Mouse (Mus musculus) erythroid progenitor cell, adult 5-6 weeks (primary cell): ENCODE results near the gene Sptlc2. TPM values are rescaled to one million over a fixed set of nuclear protein-coding genes. Genes with fewer than 3 reads are reported as not detected.

Experiments
- ATAC-seq: replicated peaks from 2 replicates; pipeline ENCODE4 v1.8.0; 2016; ENCODE audit warnings: moderate number of reproducible peaks, mild to moderate bottlenecking, moderate TSS enrichment, inconsistent platforms; ENCODE audit not compliant: poor library complexity, low FRiP score, severe bottlenecking
- total RNA-seq, 2 experiments: library from RNA; stranded (forward) in 1 of 2; stranded (reverse) in 1 of 2; fragments of 150-400 nt in 1 of 2; fragments of 186-747, 209-891 nt in 1 of 2; gene quantifications; 2 replicates each; pipeline versions ENCODE4 v1.2.3 to v1.2.4; 2015 to 2017; ENCODE audit warnings: low replicate concordance in 2 of 2

Sptlc2 gene
- total RNA-seq, 2 experiments from 2014 or later = 40.2 to 45.7 TPM

DNA sequence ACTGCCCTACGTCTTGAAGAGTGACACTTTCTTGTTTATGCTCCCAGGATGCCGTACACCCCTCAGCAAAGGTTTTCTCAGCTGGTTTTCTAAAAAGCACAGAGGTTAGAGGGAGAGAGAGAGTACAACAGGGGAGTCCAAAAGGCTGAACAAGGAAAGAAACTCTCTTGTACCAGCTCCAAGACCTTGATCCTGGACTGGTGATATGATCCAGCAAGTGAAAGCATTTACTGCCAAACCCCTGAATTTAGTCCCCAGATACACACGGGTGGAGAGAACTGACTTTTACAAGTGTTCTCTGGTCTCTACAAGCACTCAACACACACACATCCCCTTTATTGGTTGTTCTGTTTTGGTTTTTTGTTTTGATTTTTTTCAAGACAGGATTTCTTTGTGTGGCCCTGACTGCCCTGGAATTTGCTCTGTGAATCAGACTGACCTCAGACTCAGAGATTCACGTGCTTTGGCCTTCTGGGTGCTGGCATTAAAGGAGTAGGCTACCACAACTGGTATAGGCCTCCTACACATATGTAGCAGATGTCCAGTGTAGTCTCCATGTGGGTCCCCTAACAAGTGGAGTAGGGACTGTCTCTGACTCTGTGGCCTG lies 9.8 kb upstream of the Sptlc2 start:
- ATAC-seq = no peak

DNA sequence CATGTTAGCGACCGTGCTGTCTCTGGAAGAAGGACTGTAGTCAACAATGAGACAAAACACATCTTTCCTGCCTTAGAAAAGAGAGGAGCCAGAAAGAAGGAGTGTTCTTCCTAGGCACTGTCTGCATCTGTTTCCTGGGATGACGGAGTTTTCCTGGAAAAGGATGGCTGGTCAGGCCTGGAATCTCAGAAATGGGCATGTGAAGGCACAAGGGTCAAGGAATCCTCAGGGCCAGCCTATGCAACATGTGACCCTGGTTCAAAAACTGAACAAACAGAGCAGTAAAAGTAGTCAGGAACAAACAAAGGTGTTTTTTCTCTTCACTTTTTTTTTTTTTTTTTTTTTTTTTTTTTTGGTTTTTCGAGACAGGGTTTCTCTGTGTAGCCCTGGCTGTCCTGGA lies 9.0 kb upstream of the Sptlc2 start:
- no peak for ATAC-seq

DNA sequence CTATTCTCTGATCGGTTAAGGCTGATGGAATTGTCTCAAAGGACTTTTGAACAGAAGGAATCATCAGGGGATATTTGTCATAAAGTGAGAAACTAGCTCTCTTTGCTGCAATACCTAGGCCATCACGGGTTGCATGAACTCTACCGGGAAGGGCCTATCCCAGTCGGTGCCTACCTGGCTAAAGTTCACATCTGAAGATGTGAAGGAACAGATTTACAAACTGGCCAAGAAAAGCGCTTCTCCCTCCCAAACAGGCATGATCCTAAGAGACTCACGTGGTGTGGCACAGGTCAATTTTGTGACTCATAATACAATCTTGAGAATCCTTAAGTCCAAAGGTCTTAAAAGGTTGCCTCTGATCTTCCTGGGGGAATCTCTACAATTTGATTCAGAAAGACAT lies 6.2 kb upstream of the Sptlc2 start:
- no peak for ATAC-seq

DNA sequence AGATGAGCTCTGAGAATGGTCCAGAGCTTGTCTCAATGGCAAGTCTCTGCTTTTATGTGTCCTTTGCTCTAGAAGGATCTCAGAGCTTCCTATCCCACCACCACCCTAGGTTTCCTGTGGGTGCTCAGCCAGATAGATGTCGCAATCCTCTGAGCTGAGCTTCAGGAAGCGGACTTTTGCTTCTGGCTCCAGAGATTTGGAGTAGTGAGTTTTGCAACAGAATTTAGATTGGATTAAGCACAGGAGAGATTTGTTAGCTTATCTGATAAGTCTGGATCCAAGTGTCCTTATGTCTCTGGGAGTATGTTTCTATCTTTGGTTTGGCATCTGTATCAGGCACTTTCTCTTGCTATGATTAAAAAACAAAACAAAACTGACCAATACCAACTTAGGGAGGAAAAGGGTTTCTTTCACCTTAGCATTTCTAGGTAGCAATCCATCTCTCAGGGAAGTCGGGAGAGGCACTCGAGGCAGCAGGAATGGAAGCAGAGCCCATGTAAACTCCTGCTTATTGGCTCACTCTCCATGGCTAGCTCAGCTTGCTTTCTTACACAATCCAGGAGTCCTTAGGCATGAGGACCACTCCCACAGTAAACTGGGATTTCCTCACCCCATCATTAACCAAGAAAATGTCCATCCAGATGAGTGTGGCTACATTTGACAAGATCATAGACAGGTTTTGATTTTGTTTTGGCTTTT lies 5.4 kb upstream of the Sptlc2 start:
- ATAC-seq = no peak

DNA sequence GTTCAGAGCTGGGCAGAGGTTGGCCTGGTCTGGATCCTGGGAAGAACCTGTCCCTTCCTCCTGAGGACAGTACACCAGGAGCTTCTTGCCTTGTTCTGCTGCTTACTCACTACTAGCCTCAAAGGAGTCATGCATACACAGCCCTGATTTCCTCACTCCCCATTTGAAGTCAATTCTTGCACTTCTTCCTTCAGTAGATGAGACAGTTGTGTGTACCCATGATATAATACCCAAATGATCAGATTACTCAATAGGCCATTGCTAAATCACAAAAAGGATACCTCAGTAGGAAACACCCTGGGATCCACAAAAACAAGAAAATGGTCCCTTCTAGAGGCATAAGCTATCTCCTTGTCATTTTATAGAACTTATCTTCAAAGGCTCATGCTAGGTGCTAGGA lies 3.2 kb upstream of the Sptlc2 start:
- ATAC-seq = no peak

DNA sequence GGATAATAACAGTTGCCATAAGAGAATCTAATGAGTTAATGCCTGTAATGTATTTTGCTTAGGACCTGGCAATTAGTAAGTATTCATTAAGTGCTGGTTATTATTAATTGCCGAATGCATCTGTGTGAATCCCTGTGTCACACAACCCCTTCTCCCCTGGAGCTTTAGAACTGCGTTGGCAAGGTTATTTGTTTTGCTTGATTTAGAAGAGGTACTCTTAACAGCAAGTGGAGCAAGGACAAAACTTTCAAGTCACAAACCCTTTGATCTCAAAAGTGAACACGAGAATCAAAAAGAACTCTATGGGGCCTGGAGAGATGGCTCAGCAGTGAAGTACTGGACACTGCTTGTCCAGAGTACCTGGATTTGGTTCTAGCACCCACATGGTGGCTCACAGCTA lies 1.1 kb upstream of the Sptlc2 start:
- no peak for ATAC-seq

DNA sequence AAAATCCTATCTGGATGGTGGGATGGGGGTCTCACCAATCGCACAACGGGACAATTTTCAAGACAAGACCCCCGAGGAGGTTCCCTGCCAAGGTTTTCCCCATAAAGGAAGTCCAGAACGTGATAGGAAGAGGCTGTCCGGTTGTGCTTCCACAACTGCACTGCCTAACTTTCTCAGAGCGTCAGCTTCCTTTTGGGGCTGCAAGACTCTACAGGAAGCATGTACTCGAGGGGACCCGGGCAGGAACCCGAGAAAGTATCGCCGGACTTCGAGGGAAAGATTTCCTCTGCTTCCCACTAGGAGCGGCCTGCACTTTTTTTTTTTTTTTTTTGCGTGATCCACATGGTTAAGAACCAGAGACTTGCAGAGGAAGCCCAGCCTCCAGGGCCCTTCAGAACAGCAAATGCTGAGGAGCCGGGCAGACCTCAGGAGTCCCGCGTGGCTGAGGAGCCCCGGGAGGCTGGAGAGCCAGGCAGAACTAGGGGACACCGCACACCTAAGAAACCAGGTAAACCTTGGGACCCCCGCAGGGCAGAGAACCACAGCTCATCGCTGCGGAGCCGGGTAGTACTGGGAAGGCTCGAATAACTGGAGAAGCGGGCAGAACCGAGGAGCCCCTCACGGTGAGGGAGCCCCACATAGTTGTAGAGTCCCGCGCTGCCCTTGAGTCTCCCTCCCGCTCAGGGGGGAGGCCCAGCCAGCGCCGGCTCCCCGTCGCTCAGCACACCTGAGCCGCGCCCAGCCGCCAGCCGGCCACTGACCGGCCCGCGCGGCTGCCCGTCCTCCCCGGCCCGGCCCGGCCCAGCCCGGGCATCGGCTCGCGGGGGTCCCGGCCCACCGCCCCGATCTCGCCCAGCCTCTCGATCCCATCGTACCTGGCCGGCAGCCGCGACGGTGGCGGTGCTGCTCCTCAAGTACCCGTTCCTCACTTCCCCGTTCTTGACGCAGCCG lies 709 bp downstream of the Sptlc2 start:
- no peak for ATAC-seq

DNA sequence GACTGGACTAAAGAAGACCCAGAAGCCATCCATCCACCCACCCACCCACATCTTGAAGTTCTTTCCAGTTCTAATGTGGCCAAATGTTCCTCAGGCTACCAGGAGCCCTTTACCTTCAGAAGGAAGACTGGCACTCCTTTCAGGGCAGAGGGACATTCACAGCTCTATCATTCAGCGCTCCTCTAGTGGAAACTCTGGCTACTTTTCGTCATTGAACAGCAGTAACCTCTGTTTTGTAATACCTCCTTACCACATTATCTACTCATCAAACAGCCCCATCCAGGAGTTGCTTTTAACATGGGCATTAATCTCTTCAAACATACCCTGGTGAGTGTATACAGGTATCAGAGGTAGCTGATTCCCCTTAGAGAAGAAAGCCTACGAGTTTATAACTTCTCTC lies 3.1 kb downstream of the Sptlc2 start:
- no peak for ATAC-seq

DNA sequence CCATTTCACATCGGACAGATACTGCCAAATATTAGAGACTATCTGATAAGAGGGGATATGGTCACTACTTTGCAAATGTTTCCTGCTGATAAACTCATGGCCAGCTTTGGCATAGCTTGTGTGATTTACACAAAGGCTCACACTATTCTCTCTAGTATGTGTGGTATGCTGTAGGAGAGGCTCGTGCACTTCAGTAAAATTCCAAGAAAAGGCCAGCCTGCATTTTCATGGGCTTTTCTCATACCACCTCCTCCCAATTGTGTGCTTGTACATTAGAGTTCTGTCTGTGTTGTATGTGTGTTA lies 6.8 kb downstream of the Sptlc2 start:
- no peak for ATAC-seq

DNA sequence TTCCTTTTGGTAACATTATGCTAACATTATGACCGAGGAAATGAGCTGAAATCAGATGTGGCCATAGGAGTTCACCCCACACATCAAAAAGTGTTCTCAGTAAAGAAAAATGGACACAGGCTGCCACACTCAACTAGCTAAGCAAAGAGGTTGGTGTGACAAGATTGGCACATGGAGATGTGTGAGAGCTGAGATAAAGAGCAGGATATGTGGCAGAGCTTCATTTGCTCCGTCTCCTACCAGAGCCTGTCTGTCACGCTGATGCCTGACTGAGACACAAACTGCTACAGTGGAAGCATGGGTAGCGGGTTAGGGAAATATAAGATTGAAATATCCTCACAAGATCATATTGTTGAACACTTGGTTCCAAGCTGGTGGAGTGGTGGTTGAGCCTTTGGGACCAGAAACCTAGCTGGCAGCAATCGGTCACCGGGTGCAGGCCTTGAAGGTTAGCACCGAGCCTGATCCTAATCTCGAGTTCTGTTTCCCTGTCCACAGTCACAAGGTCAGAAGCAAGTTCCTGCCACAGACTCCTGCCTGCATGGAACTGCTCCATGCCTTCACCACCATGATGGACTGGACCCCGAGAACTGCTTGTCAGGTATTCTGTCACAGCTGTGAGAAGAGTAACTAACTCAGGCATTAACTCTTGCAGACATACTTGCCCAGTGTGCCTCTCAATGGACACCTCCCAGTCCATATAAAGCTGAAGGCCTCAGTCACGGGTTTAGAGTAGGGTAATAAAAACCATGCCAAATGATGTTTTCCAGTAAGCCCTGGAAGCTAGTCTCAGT lies 7.4 kb downstream of the Sptlc2 start:
- ATAC-seq = peak; percentile 46; the same call in 1 of the 2 replicates

DNA sequence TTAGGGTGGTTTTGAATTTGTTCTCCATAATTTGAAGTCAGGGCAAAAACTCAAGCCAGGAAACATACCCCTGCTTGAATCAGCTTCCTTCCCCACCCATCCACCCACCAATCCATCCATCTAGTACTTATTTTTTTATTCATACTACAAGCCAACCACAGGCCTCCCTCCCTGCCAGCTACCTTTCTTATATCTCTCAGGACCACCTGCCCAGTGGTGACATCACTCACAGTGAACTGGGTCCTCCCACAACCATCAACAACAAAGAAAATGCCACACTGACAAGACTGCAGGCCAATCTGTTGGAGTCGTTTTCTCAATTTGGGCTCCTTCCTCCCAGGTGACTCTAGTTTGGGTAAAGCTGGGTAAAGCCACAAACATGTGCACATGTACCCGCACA lies 8.7 kb downstream of the Sptlc2 start:
- ATAC-seq = no peak

DNA sequence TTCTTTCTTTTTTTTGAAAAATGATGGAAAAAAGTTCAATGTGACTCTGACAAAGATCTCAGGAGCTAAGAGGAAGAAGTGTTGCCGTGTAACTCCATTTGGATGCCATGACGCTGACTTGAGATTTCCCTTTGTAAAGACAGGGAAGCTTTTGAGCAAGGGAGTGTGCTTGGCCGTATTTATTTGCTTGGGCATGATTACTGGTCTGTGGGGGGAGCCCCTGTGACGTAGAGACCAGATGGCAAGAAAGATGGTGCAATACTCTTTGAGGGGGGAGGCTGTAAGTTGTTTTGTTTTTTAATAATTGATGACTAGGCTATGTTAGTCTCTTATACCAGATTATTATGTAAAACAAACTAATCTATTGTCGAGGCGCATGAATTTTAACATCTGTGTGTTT lies 14.0 kb downstream of the Sptlc2 start:
- ATAC-seq = no peak

DNA sequence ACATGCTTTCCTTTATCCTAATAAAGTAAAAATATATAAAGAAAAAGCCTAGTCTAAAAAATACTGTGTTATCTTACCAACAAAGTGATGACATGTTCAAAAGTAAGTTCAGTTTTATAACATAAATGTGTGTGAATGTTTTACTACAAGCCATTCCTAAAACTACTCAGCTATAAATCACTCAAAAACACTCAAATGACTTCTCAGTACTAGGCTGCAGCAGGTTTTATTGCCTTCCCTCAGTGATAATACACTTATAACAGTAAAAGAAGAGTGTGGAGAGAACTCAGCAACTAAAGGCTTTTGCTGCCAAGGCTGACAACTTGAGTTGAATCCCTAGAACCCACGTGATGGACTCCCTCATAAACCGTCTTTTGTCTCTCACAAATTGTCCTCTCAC lies 18.8 kb downstream of the Sptlc2 start:
- ATAC-seq = no peak

DNA sequence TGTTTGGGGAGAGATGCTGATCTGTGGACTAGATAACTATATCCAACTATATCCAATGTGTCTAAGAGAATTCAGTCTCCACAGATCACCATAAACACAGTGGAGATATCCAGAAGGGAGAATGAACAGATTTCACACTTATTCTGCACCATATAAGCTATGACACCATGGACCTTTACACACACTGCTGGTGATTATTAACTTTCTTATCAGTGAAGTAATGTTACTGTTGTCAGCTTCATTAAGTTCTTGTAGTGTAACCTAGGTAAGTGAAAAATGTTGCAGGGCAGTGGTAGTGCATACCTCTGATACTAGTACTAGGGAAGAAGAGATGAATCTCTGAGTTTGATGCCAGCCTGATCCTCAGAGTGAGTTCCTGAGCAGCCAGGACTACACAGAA lies 20.1 kb downstream of the Sptlc2 start:
- no peak for ATAC-seq

DNA sequence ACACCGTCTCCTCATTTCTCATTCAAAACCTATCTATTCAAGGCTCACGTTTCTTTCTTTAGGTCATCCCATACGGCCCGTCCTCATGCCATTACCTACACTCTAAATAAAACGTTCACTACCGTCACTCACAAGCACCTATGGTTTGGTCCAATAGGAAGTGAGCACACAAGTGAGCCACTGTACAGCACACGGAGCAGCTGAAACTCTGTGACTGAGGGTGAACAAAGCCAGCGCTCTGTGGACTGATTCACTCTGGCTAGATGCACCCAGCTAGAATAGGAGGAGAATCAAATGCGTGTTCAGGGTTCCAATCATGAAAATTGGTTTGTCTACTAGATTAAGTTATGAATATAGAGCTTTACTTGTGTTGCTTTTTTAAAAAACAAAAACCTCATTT lies 22.5 kb downstream of the Sptlc2 start:
- no peak for ATAC-seq

DNA sequence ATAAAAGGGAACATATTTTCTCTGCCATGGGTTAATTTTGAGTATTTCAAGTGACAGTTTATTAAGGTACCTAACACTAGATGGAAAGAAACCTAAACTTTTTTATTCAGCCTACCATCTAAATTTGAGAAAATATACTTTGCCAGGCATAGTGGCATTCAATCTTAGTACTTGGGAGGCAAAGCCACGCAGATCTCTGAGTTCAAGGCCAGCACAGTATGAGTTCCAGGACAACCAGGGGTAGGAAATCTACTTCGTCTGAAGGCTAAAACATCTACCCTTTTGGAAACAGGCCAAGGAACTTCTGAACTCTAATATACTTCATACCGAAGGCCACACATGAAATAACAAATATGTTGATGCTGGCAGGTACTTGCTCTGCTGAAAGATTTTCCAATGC lies 26.0 kb downstream of the Sptlc2 start:
- ATAC-seq = no peak

DNA sequence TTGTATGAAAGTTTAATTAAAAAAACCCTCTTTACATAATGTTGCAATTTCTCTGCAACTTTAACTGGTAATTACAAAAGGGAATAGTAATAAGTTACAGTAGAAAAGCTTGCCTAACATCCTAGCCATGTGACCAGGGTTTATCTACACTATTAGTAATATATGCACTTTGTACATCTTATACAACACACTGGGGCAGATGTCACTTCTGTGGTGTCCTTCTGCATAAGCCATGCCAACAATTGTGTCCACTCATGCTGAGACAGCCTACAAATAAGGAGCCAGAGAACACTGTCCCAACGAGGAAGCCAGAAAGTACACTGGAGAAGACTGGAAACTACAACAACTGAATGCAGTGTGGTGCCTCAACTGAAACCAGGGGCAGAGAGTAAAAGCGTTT lies 40.1 kb downstream of the Sptlc2 start:
- ATAC-seq = no peak

DNA sequence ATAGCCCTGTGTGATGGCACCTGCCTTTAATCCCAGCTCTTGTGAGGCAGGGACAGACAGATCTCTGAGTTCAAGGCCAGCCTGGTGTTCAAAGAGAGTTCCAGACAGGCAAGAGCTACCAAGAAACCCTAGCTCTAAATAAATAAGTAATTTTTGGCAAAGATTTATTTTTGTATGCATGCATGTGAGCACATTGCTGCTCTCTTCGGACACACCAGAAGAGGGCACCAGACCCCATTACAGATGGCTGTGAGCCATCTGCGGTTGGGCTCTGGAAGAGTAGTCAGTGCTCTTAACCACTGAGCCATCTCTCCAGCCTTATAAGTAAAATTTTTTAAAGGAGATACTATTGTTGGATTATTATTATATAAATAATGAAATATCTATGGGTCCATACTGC lies 40.6 kb downstream of the Sptlc2 start:
- no peak for ATAC-seq

DNA sequence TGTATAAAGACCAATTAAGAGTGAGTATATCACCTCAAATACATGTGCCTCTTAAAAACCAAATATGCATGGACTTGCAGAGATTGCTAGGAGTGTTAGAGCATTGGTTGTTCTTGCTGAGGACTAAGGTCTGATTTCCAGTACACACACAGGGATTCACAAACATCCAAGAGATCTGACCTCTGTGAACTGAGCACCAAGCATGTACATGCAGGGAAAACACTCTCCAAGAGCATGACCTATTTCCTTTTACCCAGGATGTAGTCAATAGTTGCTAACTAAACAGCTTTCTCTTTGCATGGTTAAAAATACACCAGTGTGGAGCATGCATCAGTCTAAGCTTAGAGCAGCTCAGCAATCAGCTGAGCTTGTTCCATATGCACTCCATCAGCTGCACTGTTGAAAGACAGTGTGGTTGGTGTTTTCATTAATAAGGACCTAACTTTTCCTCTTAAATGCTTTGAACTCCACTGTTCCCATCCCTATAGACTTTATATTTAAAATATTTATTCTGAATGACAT lies 45.0 kb downstream of the Sptlc2 start:
- no peak for ATAC-seq

DNA sequence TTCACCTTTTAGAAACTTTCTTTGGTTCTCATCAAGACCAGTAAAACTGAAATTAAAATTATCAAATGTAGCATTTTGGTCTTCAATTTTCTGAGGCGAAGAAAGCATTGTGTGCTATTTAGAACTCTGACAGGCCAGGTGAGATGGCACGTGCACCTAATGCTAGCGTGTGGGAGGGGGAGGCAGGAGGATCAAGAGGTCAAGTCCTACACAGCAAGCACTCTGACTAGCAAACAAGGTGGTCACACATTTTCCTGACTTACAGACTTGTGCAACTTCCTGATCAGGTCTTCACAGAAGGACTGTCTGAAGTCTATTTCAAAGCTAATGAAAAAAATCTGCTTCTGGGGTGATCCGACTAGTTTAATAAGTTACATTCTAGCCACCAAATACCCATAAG lies 50.1 kb downstream of the Sptlc2 start:
- no peak for ATAC-seq
